Mouse (Mus musculus): Measurements from ENCODE around the gene Mas1. TPM values are rescaled to one million over a fixed set of nuclear protein-coding genes. Genes with fewer than 3 reads are reported as not detected.
A peak's percentile ranks its signal among the peaks of the same experiment; 100 is the strongest.

Mas1 gene
- total and polyA plus RNA-seq, 2 experiments from 2014 or later, result 1.5 to 2.4 TPM

GRCm38 (mm10) chr17:12845862-12846261 lies 22.1 kb downstream of the Mas1 start:
- DNase-seq (no peak), ATAC-seq (no peak)
- H3K27ac ChIP-seq (ENCODE audit: low read depth, low read length), result no peak overlapping the region
- no peak overlapping the region for H3K4me3 ChIP-seq (ENCODE audit: low read depth, low read length)
- no peak overlapping the region for H3K9ac ChIP-seq
- no peaks in the 10 kb centered on the region; the same call in 1 of the 2 replicates for H3K27me3 ChIP-seq (ENCODE audit: insufficient read depth, low read length)
- 53% methylated on average over 5 of the region's 5 CpGs for WGBS
- H3K36me3 ChIP-seq (ENCODE audit: insufficient read depth), result no peaks in the 10 kb centered on the region
- H3K4me1 ChIP-seq (ENCODE audit: insufficient read depth), result no peaks in the 10 kb centered on the region
- no peaks in the 10 kb centered on the region for H3K9me3 ChIP-seq (ENCODE audit: low read length)
- H3K4me2 ChIP-seq (ENCODE audit: low read depth), result no peak overlapping the region
- no peak for TF ChIP-seq CTCF (IDR thresholded peaks at IDR 0.05; ENCODE audit: low read depth)

GRCm38 (mm10) chr17:12844540-12844939 lies 23.4 kb downstream of the Mas1 start:
- Histone ChIP-seq H3K9me3 (ENCODE audit: low read length) (no peaks in the 10 kb centered on the region), H3K36me3 (ENCODE audit: insufficient read depth) (no peaks in the 10 kb centered on the region), H3K27ac (ENCODE audit: low read depth, low read length) (no peak overlapping the region), H3K9ac (no peak overlapping the region), H3K4me3 (ENCODE audit: low read depth, low read length) (no peak overlapping the region), H3K27me3 (ENCODE audit: insufficient read depth, low read length) (no peaks in the 10 kb centered on the region; the same call in 1 of the 2 replicates), H3K4me1 (ENCODE audit: insufficient read depth) (0 out of 2 replicates have a peak, but pooled peaks cover 4% of the 10 kb centered on the region), H3K4me2 (ENCODE audit: low read depth) (no peak overlapping the region)
- WGBS, result 68% methylated on average over 4 of the region's 4 CpGs
- ATAC-seq, result no peak
- no peak for DNase-seq
- TF ChIP-seq CTCF (IDR thresholded peaks at IDR 0.05; ENCODE audit: low read depth), result no peak

GRCm38 (mm10) chr17:12843826-12844225 lies 24.1 kb downstream of the Mas1 start:
- Histone ChIP-seq H3K9me3 (ENCODE audit: low read length) (no peaks in the 10 kb centered on the region), H3K4me3 (ENCODE audit: low read depth, low read length) (no peak overlapping the region), H3K4me1 (ENCODE audit: insufficient read depth) (0 out of 2 replicates have a peak, but pooled peaks cover 4% of the 10 kb centered on the region), H3K27ac (ENCODE audit: low read depth, low read length) (no peak overlapping the region), H3K36me3 (ENCODE audit: insufficient read depth) (no peaks in the 10 kb centered on the region), H3K9ac (no peak overlapping the region), H3K27me3 (ENCODE audit: insufficient read depth, low read length) (no peaks in the 10 kb centered on the region; the same call in 1 of the 2 replicates), H3K4me2 (ENCODE audit: low read depth) (no peak overlapping the region)
- 88% methylated on average over 6 of the region's 6 CpGs for WGBS
- ATAC-seq (no peak), DNase-seq (no peak)
- TF ChIP-seq CTCF (IDR thresholded peaks at IDR 0.05; ENCODE audit: low read depth), result no peak

GRCm38 (mm10) chr17:12839475-12840267 lies 28.3 kb downstream of the Mas1 start:
- Histone ChIP-seq H3K4me3 (ENCODE audit: low read depth, low read length) (no peak overlapping the region), H3K27ac (ENCODE audit: low read depth, low read length) (peak overlapping the region; percentile 73), H3K9me3 (ENCODE audit: low read length) (no peaks in the 10 kb centered on the region), H3K9ac (no peak overlapping the region), H3K27me3 (ENCODE audit: insufficient read depth, low read length) (no peaks in the 10 kb centered on the region; the same call in 1 of the 2 replicates), H3K36me3 (ENCODE audit: insufficient read depth) (no peaks in the 10 kb centered on the region), H3K4me2 (ENCODE audit: low read depth) (no peak overlapping the region), H3K4me1 (ENCODE audit: insufficient read depth) (0 out of 2 replicates have a peak, but pooled peaks cover 4% of the 10 kb centered on the region)
- ATAC-seq (peak; percentile 91), DNase-seq (peak; percentile 79)
- 50% methylated on average over 10 of the region's 10 CpGs for WGBS
- TF ChIP-seq CTCF (IDR thresholded peaks at IDR 0.05; ENCODE audit: low read depth), result no peak

- Histone ChIP-seq H3K4me1 (ENCODE audit: insufficient read depth) (0 out of 2 replicates have a peak, but pooled peaks cover 4% of the 10 kb centered on the region), H3K36me3 (ENCODE audit: insufficient read depth) (no peaks in the 10 kb centered on the region), H3K4me3 (ENCODE audit: low read depth, low read length) (no peak overlapping the region), H3K27ac (ENCODE audit: low read depth, low read length) (no peak overlapping the region), H3K4me2 (ENCODE audit: low read depth) (no peak overlapping the region), H3K9ac (no peak overlapping the region), H3K9me3 (ENCODE audit: low read length) (no peaks in the 10 kb centered on the region), H3K27me3 (ENCODE audit: insufficient read depth, low read length) (no peaks in the 10 kb centered on the region)
- DNase-seq (no peak), ATAC-seq (no peak)
- 92% methylated on average over 5 of the region's 5 CpGs for WGBS
- TF ChIP-seq CTCF (IDR thresholded peaks at IDR 0.05; ENCODE audit: low read depth), result no peak
Observed at GRCm38 (mm10) chr17:12835738-12836137, 32.2 kb downstream of the Mas1 start.

- no peak for TF ChIP-seq CTCF (IDR thresholded peaks at IDR 0.05; ENCODE audit: low read depth)
- 62% methylated on average over 3 of the region's 3 CpGs for WGBS
Observed at GRCm38 (mm10) chr17:12834826-12835225, 33.1 kb downstream of the Mas1 start.

GRCm38 (mm10) chr17:12834317-12834716 lies 33.6 kb downstream of the Mas1 start:
- H3K4me2 ChIP-seq (ENCODE audit: low read depth), result no peak overlapping the region
- no peaks in the 10 kb centered on the region for H3K36me3 ChIP-seq (ENCODE audit: insufficient read depth)
- WGBS, result 77% methylated on average over 3 of the region's 3 CpGs
- H3K4me1 ChIP-seq (ENCODE audit: insufficient read depth), result no peaks in the 10 kb centered on the region
- H3K27me3 ChIP-seq (ENCODE audit: insufficient read depth, low read length), result no peaks in the 10 kb centered on the region
- no peaks in the 10 kb centered on the region for H3K9me3 ChIP-seq (ENCODE audit: low read length)
- H3K9ac ChIP-seq, result no peak overlapping the region
- DNase-seq (no peak), ATAC-seq (no peak)
- no peak for TF ChIP-seq CTCF (IDR thresholded peaks at IDR 0.05; ENCODE audit: low read depth)
- H3K27ac ChIP-seq (ENCODE audit: low read depth, low read length), result no peak overlapping the region
- H3K4me3 ChIP-seq (ENCODE audit: low read depth, low read length), result no peak overlapping the region

More at GRCm38 (mm10) chr17:12834826-12835225, 33.1 kb downstream of the Mas1 start:
- Histone ChIP-seq H3K9me3 (ENCODE audit: low read length) (no peaks in the 10 kb centered on the region), H3K27ac (ENCODE audit: low read depth, low read length) (no peak overlapping the region), H3K9ac (no peak overlapping the region), H3K4me1 (ENCODE audit: insufficient read depth) (no peaks in the 10 kb centered on the region), H3K27me3 (ENCODE audit: insufficient read depth, low read length) (no peaks in the 10 kb centered on the region), H3K4me3 (ENCODE audit: low read depth, low read length) (no peak overlapping the region), H3K4me2 (ENCODE audit: low read depth) (no peak overlapping the region), H3K36me3 (ENCODE audit: insufficient read depth) (no peaks in the 10 kb centered on the region)
- ATAC-seq (no peak), DNase-seq (no peak)
